Mouse (Mus musculus) CD4-positive naive resting alpha-beta T cell, adult 57 days (primary cell): Measurements from ENCODE around the gene Rnf38. TPM values are rescaled to one million over a fixed set of nuclear protein-coding genes. Genes with fewer than 3 reads are reported as not detected.

Experiments
- total RNA-seq: library from RNA; stranded (reverse); gene quantifications from one replicate; pipeline ENCODE4 v1.2.4, GENCODE M21; 2023

Rnf38 gene
- 177 TPM for total RNA-seq

GRCm38 (mm10) chr4:44233713-44234003 lies at the start of gene Rnf38:
Gene Rnf38, minus strand, starts transcription at chr4:44233789.

GRCm38 (mm10) chr4:44083945-44084344 lies 149.6 kb downstream of the Rnf38 start, which contains the start of gene Gne:
Gene Gne, minus strand, starts transcription at chr4:44084177.

Other genes with a start within 250 kb of the Rnf38 start
- gene Clta, start 229.3 kb downstream of the Rnf38 start, total RNA-seq = 137 TPM
- gene Gne, start 149.6 kb downstream of the Rnf38 start, total RNA-seq = 44.0 TPM
- 0.50 TPM for gene Melk, start 67.1 kb upstream of the Rnf38 start, total RNA-seq